Mouse (Mus musculus): ENCODE data around the gene Rarres2. TPM values are rescaled to one million over a fixed set of nuclear protein-coding genes. Genes with fewer than 3 reads are reported as not detected.

Gene Rarres2
- total and polyA plus RNA-seq, 3 experiments: not detected

- no peaks in the 10 kb centered on the region for H3K4me1 ChIP-seq (ENCODE audit: control insufficient read depth in 1 of 2, insufficient read depth in 2 of 2, low read length in 2 of 2)
- no peak overlapping the region for H3K9ac ChIP-seq (ENCODE audit: control insufficient read depth, low read depth, low read length, poor library complexity, severe bottlenecking)
- H3K4me3 ChIP-seq (ENCODE audit: control insufficient read depth in 1 of 2, insufficient read depth in 1 of 2, low read depth in 2 of 2, low read length in 2 of 2): no peak overlapping the region
- H3K9me3 ChIP-seq (replicated peaks; ENCODE audit: insufficient read depth, low read length): no peaks in the 10 kb centered on the region
- H3K27ac ChIP-seq (ENCODE audit: control insufficient read depth, low read depth, low read length): no peak overlapping the region
- H3K79me2 ChIP-seq (ENCODE audit: control insufficient read depth, insufficient read depth, low read length, poor library complexity): no peaks in the 10 kb centered on the region
- no peak for DNase-seq (ENCODE audit: low read depth, low spot score)
- TF ChIP-seq JUND (IDR thresholded peaks at IDR 0.05; ENCODE audit: low read depth, low read length) (no peak), TAL1 (IDR thresholded peaks at IDR 0.05; ENCODE audit: low read length) (no peak), UBTF (IDR thresholded peaks at IDR 0.05; ENCODE audit: borderline replicate concordance, insufficient read depth, low read depth, low read length) (no peak), GABPA (IDR thresholded peaks at IDR 0.05; ENCODE audit: low read depth, low read length) (no peak), EP300 (IDR thresholded peaks at IDR 0.05; ENCODE audit: low read depth in 1 of 2, low read length in 2 of 2) (no peak), TCF12 (IDR thresholded peaks at IDR 0.05; ENCODE audit: low read depth, low read length) (no peak), RCOR1 (IDR thresholded peaks at IDR 0.05; ENCODE audit: low read depth, low read length) (no peak), POLR2AphosphoS2 (IDR thresholded peaks at IDR 0.05; ENCODE audit: low read length) (no peak), MAZ (IDR thresholded peaks at IDR 0.05; ENCODE audit: low read depth, low read length) (no peak), TBP (IDR thresholded peaks at IDR 0.05; ENCODE audit: low read depth, low read length) (no peak), SIN3A (IDR thresholded peaks at IDR 0.05; ENCODE audit: low read length) (no peak), E2F4 (IDR thresholded peaks at IDR 0.05; ENCODE audit: borderline replicate concordance, low read depth, low read length) (no peak), MAFK (IDR thresholded peaks at IDR 0.05; ENCODE audit: borderline replicate concordance, low read depth, low read length) (no peak), USF1 (IDR thresholded peaks at IDR 0.05; ENCODE audit: low read depth, low read length) (no peak), NRF1 (IDR thresholded peaks at IDR 0.05; ENCODE audit: insufficient read depth, low read depth, low read length, poor library complexity, severe bottlenecking) (no peak), ZC3H11A (IDR thresholded peaks at IDR 0.05; ENCODE audit: low read depth, low read length) (no peak)
- no peaks in the 10 kb centered on the region for H3K27me3 ChIP-seq (ENCODE audit: control insufficient read depth in 1 of 2, insufficient read depth in 2 of 2, low read length in 2 of 2)
- H3K36me3 ChIP-seq (ENCODE audit: control insufficient read depth in 1 of 2, insufficient read depth in 2 of 2, low read length in 2 of 2): no peaks in the 10 kb centered on the region
Measured at GRCm38 (mm10) chr6:48546271-48546670, 26.3 kb downstream of the Rarres2 start.

GRCm38 (mm10) chr6:48545251-48545650 lies 27.3 kb downstream of the Rarres2 start:
- Histone ChIP-seq H3K27me3 (ENCODE audit: control insufficient read depth in 1 of 2, insufficient read depth in 2 of 2, low read length in 2 of 2) (no peaks in the 10 kb centered on the region), H3K9ac (ENCODE audit: control insufficient read depth, low read depth, low read length, poor library complexity, severe bottlenecking) (no peak overlapping the region), H3K9me3 (replicated peaks; ENCODE audit: insufficient read depth, low read length) (no peaks in the 10 kb centered on the region), H3K4me3 (ENCODE audit: control insufficient read depth in 1 of 2, insufficient read depth in 1 of 2, low read depth in 2 of 2, low read length in 2 of 2) (no peak overlapping the region), H3K36me3 (ENCODE audit: control insufficient read depth in 1 of 2, insufficient read depth in 2 of 2, low read length in 2 of 2) (no peaks in the 10 kb centered on the region), H3K79me2 (ENCODE audit: control insufficient read depth, insufficient read depth, low read length, poor library complexity) (no peaks in the 10 kb centered on the region), H3K27ac (ENCODE audit: control insufficient read depth, low read depth, low read length) (no peak overlapping the region), H3K4me1 (ENCODE audit: control insufficient read depth in 1 of 2, insufficient read depth in 2 of 2, low read length in 2 of 2) (no peaks in the 10 kb centered on the region)
- DNase-seq (ENCODE audit: low read depth, low spot score): no peak
- no peak for TF ChIP-seq POLR2AphosphoS5 (IDR thresholded peaks at IDR 0.05; ENCODE audit: borderline replicate concordance, low read depth, low read length)
- no peak for TF ChIP-seq SIN3A (IDR thresholded peaks at IDR 0.05; ENCODE audit: low read length)
- TF ChIP-seq NELFE (IDR thresholded peaks at IDR 0.05; ENCODE audit: low read depth, low read length): no peak
- no peak for TF ChIP-seq ZNF384 (IDR thresholded peaks at IDR 0.05; ENCODE audit: low read depth, low read length)
- no peak for TF ChIP-seq MYC (IDR thresholded peaks at IDR 0.05; ENCODE audit: low read depth, low read length)
- TF ChIP-seq MYB (IDR thresholded peaks at IDR 0.05; ENCODE audit: low read depth, low read length): no peak
- no peak for TF ChIP-seq GABPA (IDR thresholded peaks at IDR 0.05; ENCODE audit: low read depth, low read length)
